Mouse (Mus musculus) intestine, postnatal 0 days (tissue): ENCODE results near the gene Aldh16a1. TPM values are rescaled to one million over a fixed set of nuclear protein-coding genes. Genes with fewer than 3 reads are reported as not detected.
A peak's percentile ranks its signal among the peaks of the same experiment; 100 is the strongest.
"Not testable (repeated sequence)": the region's sequence is repeated elsewhere in the genome, so short reads cannot be mapped to it uniquely, and the experiment has no call there.

Experiments
- ATAC-seq: fragments of 200-750 bp; cut with Nextera tagmentation; 2 replicates; pipeline ENCODE4 v1.8.0; 2017; ENCODE audit warnings: mild to moderate bottlenecking, moderate TSS enrichment, moderate library complexity
- H3K27ac ChIP-seq: fragments of 300-500 bp; sonication (generic); 2 replicates; pipeline ENCODE4 v1.5.1; 2014; ENCODE audit warnings: mild to moderate bottlenecking, low read depth, low read length, moderate library complexity
- H3K27me3 ChIP-seq: fragments of 300-500 bp; sonication (generic); replicated peaks from 2 replicates; pipeline ENCODE4 v1.6.1; 2014; ENCODE audit warnings: low read length, mixed read lengths; ENCODE audit not compliant: control insufficient read depth, insufficient read depth
- H3K36me3 ChIP-seq: fragments of 300-500 bp; sonication (generic); 2 replicates; pipeline ENCODE4 v1.6.1; 2014; ENCODE audit warnings: mild to moderate bottlenecking, moderate library complexity; ENCODE audit not compliant: control insufficient read depth, insufficient read depth
- H3K4me1 ChIP-seq: fragments of 300-500 bp; sonication (generic); replicated peaks from 2 replicates; pipeline ENCODE4 v1.6.1; 2014; ENCODE audit warnings: antibody characterized with exemption, low read length, mixed read lengths; ENCODE audit not compliant: control insufficient read depth, insufficient read depth
- H3K4me2 ChIP-seq: fragments of 300-500 bp; sonication (generic); replicated peaks from 2 replicates; pipeline ENCODE4 v1.6.1; 2014; ENCODE audit warnings: low read depth, mild to moderate bottlenecking, moderate library complexity
- H3K4me3 ChIP-seq: fragments of 300-500 bp; sonication (generic); 2 replicates; pipeline ENCODE4 v1.5.1; 2014; ENCODE audit warnings: low read depth, low read length
- H3K9ac ChIP-seq: fragments of 300-500 bp; sonication (generic); 2 replicates; pipeline ENCODE4 v1.6.1; 2014; ENCODE audit warnings: mild to moderate bottlenecking, low read depth, low read length
- H3K9me3 ChIP-seq: fragments of 300-500 bp; sonication (generic); 2 replicates; pipeline ENCODE4 v1.6.1; 2016; ENCODE audit warnings: mixed run types; ENCODE audit not compliant: control insufficient read depth
- CTCF ChIP-seq: sonication (generic); IDR thresholded peaks from 2 replicates; pipeline ENCODE4 v1.5.1; 2016; ENCODE audit warnings: low read depth, mild to moderate bottlenecking, control low read depth, antibody characterized with exemption, moderate library complexity
- WGBS: fragments of 180-500 bp; shearing (Covaris S2); extraction: QIAGEN DNeasy Blood & Tissue Kit; methylation state at CpG from one replicate; pipeline ENCODE4 v1.1.7; 2014; 5-methylcytosine and 5-hydroxymethylcytosine counted together
- polyA plus RNA-seq: library from polyadenylated mRNA; unstranded; fragments of >200 nt; fragmentation: Nextera tagmentation; extraction: Ambion mirVana; gene quantifications from 2 replicates; pipeline ENCODE4 v1.2.1, GENCODE M21; 2015

Aldh16a1 gene
- polyA plus RNA-seq, 1 experiment from 2014 or later = 86.8 TPM

DNA sequence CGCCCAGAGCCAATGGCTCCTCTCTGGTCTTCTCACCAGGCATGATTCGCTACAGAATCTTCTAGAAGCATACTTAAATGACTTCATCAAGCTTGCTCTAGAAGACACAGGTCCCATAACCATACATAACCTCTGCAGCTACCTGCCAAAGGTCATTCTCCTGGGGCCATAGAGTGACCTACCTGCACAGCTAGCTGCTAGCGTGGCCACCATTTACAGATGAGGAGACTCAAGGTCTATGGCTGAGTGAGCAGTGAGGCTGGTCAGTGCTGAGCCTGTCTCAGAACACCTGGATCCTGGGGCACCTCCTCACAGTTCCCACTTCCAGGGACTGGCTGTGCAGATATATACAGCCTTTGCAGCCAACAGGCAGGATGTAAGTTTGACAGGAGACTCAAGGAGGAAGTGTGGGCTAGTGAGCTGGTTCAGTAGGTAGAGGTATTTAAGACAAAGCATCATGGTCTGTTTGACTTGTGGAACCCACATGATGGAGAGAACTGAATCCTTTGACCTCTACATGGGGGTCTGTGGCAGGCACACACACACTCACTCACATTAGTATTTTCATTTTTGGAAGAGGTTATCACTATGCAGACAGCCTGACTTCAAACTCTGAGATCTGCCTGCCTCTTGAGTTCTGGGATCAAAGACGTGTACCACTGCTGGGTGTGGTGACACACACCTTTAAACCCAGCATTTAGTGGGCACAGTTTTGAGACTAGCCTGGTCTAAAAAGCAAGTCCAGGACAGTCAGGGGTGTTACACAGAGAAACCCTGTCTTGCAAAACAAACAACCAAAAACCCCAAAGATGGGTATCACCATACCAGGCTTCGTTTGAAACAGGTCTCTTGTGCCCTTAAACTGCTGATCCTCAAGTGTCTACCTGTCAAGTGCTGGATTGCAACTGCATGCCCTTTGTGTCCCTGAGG is 34.3 kb downstream of the Aldh16a1 start:
- 57% methylated on average over 5 of the region's 5 CpGs for WGBS
- H3K36me3 ChIP-seq = peaks cover 44% of the 10 kb centered on the region
- no peaks in the 10 kb centered on the region for H3K9me3 ChIP-seq
- 0 out of 2 replicates have a peak overlapping the region, but pooled peaks have one; percentile 4 for H3K9ac ChIP-seq
- no peak overlapping the region for H3K4me2 ChIP-seq
- no peak for ATAC-seq
- no peak for TF ChIP-seq CTCF
- H3K4me3 ChIP-seq = no peak overlapping the region
- H3K27ac ChIP-seq = peak overlapping the region; percentile 21
- no peaks in the 10 kb centered on the region for H3K27me3 ChIP-seq
- H3K4me1 ChIP-seq = peaks cover 3% of the 10 kb centered on the region; the same call in 1 of the 2 replicates

DNA sequence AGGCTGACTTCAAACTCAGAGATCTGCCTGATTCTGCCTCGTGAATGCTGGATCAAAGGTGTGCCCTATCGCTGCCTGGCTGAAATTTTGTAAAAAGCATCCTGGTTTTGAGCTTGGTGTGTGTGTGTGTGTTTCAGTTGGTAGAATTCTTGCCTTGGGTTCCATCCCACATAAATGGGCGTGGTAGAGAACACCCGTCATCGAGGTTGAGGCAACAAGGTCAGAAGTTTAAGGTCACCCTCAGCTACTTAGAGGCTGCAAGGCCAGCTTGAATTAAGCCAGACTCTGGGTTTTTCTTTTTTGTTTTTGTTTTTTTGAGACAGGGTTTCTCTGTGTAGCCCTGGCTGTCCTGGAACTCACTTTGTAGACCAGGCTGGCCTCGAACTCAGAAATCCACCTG is 36.0 kb downstream of the Aldh16a1 start:
- Histone ChIP-seq H3K36me3 (peaks cover 44% of the 10 kb centered on the region), H3K4me2 (no peak overlapping the region), H3K27me3 (no peaks in the 10 kb centered on the region), H3K9me3 (no peaks in the 10 kb centered on the region), H3K27ac (no peak overlapping the region), H3K4me3 (no peak overlapping the region), H3K4me1 (peaks cover 3% of the 10 kb centered on the region; the same call in 1 of the 2 replicates), H3K9ac (no peak overlapping the region)
- TF ChIP-seq CTCF = no peak
- ATAC-seq = no peak
- WGBS = 75% methylated on average over 5 of the region's 6 CpGs

DNA sequence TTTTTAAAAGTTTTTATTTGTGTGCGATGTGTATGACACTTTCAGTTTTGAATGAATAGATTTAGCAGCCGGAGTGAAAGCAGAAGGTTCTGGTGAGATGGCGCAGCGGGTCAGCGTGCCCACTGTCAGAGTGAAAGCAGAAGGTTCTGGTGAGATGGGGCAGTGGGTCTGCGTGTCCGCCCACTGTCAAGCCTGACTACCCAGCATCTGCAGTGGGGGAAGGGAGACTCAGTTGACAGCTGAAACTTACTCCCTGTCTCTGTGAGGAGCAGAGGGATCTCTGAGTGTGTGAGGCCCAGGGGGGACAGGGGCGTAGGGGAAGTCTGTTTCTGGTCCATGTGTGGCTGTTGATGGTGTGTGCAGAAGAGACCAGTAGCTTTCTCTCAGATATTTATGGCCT is 36.8 kb downstream of the Aldh16a1 start:
- Histone ChIP-seq H3K4me3 (no peak overlapping the region), H3K4me2 (0 out of 2 replicates have a peak overlapping the region, but pooled peaks have one; percentile 4), H3K4me1 (peaks cover 3% of the 10 kb centered on the region; the same call in 1 of the 2 replicates), H3K27ac (peak overlapping the region; percentile 36; the same call in 1 of the 2 replicates), H3K9me3 (no peaks in the 10 kb centered on the region), H3K27me3 (no peaks in the 10 kb centered on the region), H3K9ac (no peak overlapping the region), H3K36me3 (peaks cover 38% of the 10 kb centered on the region)
- no peak for TF ChIP-seq CTCF
- 78% methylated on average over 8 of the region's 8 CpGs for WGBS
- ATAC-seq = no peak

DNA sequence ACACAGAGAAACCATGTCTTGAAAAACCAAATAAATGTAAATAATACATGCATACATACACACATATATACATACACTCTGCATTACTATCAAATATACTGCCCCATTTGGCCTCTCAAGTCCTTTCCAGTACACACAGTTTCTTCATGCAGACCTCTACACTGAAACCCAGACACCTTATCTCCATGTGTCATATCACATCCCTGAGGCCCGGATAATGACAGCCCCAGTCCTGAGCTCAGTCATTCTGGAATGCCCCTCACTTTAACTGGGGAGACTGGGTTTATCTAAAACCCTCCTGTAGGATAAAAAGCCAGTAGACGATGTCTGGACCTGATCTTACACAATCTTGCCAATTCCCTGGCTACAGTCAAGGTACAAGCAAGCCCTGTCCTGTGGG is 40.9 kb downstream of the Aldh16a1 start:
- no peaks in the 10 kb centered on the region for H3K9me3 ChIP-seq

DNA sequence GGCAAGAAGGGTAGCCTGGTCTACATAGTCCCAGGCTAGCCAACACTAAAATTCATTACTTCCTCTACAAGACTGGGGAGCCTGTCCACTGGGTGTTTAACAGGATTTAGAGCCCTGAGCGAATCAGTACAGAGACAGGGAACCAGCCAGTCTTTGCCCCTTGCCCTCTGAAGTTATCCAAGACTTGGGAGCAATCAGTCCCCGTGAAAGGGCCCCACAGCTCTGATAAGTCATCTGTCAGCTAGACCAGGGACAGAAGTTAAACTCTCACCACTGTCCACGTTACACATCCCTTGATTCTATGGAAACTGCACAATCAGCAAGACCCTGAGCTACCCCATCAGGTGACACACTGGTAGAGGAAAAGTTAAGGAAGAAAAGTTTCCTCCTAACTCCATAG is 41.9 kb downstream of the Aldh16a1 start:
- WGBS = 21% methylated on average over 3 of the region's 3 CpGs
- Histone ChIP-seq H3K9me3 (no peaks in the 10 kb centered on the region), H3K4me3 (no peak overlapping the region), H3K9ac (no peak overlapping the region), H3K36me3 (no peaks in the 10 kb centered on the region; the same call in 1 of the 2 replicates), H3K27ac (peak overlapping the region; percentile 80), H3K4me1 (no peaks in the 10 kb centered on the region), H3K27me3 (no peaks in the 10 kb centered on the region), H3K4me2 (no peak overlapping the region)
- TF ChIP-seq CTCF = no peak
- peak; percentile 83 for ATAC-seq

More for the DNA sequence above, 40.9 kb downstream of the Aldh16a1 start:
- peak; percentile 28; the same call in 1 of the 2 replicates for ATAC-seq
- 30% methylated on average over 2 of the region's 2 CpGs for WGBS
- no peaks in the 10 kb centered on the region for H3K27me3 ChIP-seq
- peak overlapping the region; percentile 80 for H3K27ac ChIP-seq
- no peaks in the 10 kb centered on the region; the same call in 1 of the 2 replicates for H3K36me3 ChIP-seq
- no peaks in the 10 kb centered on the region for H3K4me1 ChIP-seq
- no peak overlapping the region for H3K9ac ChIP-seq
- no peak overlapping the region for H3K4me2 ChIP-seq
- no peak for TF ChIP-seq CTCF
- H3K4me3 ChIP-seq = no peak overlapping the region

DNA sequence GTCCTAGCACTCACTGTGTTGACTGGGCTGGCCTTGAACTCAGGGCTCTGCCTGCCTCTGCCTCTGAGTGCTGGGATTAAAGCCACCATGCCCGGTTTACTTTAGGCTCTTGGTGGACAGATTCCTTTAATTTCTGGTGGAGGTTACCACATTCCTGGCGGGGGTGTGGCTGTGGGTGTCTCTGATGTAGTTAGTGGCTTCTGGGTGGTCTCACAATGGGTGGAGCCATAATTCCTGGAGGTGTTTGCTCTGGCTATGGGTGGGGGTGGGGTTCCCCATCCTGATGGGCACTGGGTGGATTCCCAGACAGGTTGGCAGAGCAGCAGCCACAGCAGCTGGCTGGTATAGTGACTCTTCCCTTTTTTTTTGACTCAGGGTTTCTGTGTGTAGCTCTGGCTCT is 42.4 kb downstream of the Aldh16a1 start:
- TF ChIP-seq CTCF = no peak
- ATAC-seq = no peak
- peak overlapping the region; percentile 61 for H3K27ac ChIP-seq
- H3K36me3 ChIP-seq = no peaks in the 10 kb centered on the region
- H3K27me3 ChIP-seq = no peaks in the 10 kb centered on the region
- no peaks in the 10 kb centered on the region for H3K9me3 ChIP-seq
- H3K9ac ChIP-seq = no peak overlapping the region
- H3K4me2 ChIP-seq = no peak overlapping the region
- no peaks in the 10 kb centered on the region for H3K4me1 ChIP-seq
- H3K4me3 ChIP-seq = no peak overlapping the region
- 60% methylated on average over 2 of the region's 2 CpGs for WGBS

DNA sequence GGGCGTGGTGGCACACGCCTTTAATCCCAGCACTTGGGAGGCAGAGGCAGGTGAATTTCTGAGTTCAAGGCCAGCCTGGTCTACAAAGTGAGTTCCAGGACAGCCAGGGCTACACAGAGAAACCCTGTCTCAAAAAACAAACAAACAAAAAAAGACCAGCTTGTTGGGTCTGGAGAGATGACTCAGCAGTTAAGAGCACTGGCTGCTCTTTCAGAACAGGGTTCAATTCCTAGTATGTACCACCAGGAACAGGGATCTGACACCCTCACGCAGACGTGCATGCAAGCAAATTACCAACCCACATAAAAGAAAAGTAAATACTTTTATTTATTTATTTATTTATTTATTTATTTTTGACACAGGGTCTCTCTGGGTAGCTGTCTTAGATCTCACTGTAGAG is 44.3 kb downstream of the Aldh16a1 start:
- H3K9me3 ChIP-seq = not testable (repeated sequence)
- 85% methylated on average over 4 of the region's 4 CpGs for WGBS

More for the DNA sequence above, 44.3 kb downstream of the Aldh16a1 start:
- not testable (repeated sequence) for H3K27me3 ChIP-seq, H3K36me3 ChIP-seq, H3K4me3 ChIP-seq, H3K4me2 ChIP-seq, H3K4me1 ChIP-seq, ATAC-seq, H3K27ac ChIP-seq, H3K9ac ChIP-seq
